Comparison of ENCODE assay signal across 8 mouse cellular contexts in genomic region chr12:80885301-80886288, GRCm38 (mm10). TPM values are rescaled to one million over a fixed set of nuclear protein-coding genes. Genes with fewer than 3 reads are reported as not detected.
DNase-seq lines count a peak whose midpoint lies in the region; ATAC-seq lines count a peak whose summit lies in the region.

No protein-coding gene starts in this region.

- H3K9me3 ChIP-seq in hindbrain, embryonic 12.5 days (replicated peaks), result 0 out of 2 replicates have a peak, but pooled peaks cover 7% of the 10 kb centered on the region
- no peaks in the 10 kb centered on the region for H3K9me3 ChIP-seq in hindbrain, embryonic 16.5 days (ENCODE audit: control insufficient read depth, low read length)
- H3K9me3 ChIP-seq in embryonic facial prominence, embryonic 15.5 days (replicated peaks), result no peaks in the 10 kb centered on the region
- no peaks in the 10 kb centered on the region for H3K9me3 ChIP-seq in limb, embryonic 15.5 days
- no peaks in the 10 kb centered on the region for H3K9me3 ChIP-seq in neural tube, embryonic 15.5 days (replicated peaks)

- H3K27me3 ChIP-seq in hindbrain, embryonic 12.5 days, result no peaks in the 10 kb centered on the region
- no peaks in the 10 kb centered on the region for H3K27me3 ChIP-seq in hindbrain, embryonic 16.5 days (replicated peaks; ENCODE audit: control insufficient read depth, insufficient read depth, low read length)
- no peaks in the 10 kb centered on the region for H3K27me3 ChIP-seq in embryonic facial prominence, embryonic 15.5 days
- no peaks in the 10 kb centered on the region for H3K27me3 ChIP-seq in limb, embryonic 15.5 days
- H3K27me3 ChIP-seq in neural tube, embryonic 15.5 days (replicated peaks), result no peaks in the 10 kb centered on the region

- no peak for ATAC-seq in hindbrain, embryonic 12.5 days (ENCODE audit: low FRiP score)
- no peak for ATAC-seq in hindbrain, embryonic 16.5 days
- ATAC-seq in embryonic facial prominence, embryonic 15.5 days (ENCODE audit: insufficient number of reproducible peaks, low FRiP score, low TSS enrichment, low read depth), result peak; percentile 60; the same call in 1 of the 2 replicates
- ATAC-seq in limb, embryonic 15.5 days (ENCODE audit: insufficient number of reproducible peaks, low FRiP score, low TSS enrichment, low read depth), result 0 out of 2 replicates have a peak, but pooled peaks have one; percentile 24
- ATAC-seq in neural tube, embryonic 15.5 days (ENCODE audit: low FRiP score), result no peak

- H3K4me1 ChIP-seq in hindbrain, embryonic 12.5 days, result peaks cover 4% of the 10 kb centered on the region
- H3K4me1 ChIP-seq in hindbrain, embryonic 16.5 days (ENCODE audit: control insufficient read depth, insufficient read depth, low read depth, low read length), result no peaks in the 10 kb centered on the region
- peaks cover 13% of the 10 kb centered on the region for H3K4me1 ChIP-seq in embryonic facial prominence, embryonic 15.5 days
- H3K4me1 ChIP-seq in limb, embryonic 15.5 days, result peaks cover 16% of the 10 kb centered on the region
- H3K4me1 ChIP-seq in neural tube, embryonic 15.5 days, result no peaks in the 10 kb centered on the region; the same call in 1 of the 2 replicates

- H3K36me3 ChIP-seq in hindbrain, embryonic 12.5 days, result no peaks in the 10 kb centered on the region
- no peaks in the 10 kb centered on the region for H3K36me3 ChIP-seq in hindbrain, embryonic 16.5 days (ENCODE audit: control insufficient read depth, insufficient read depth, low read length)
- H3K36me3 ChIP-seq in embryonic facial prominence, embryonic 15.5 days, result no peaks in the 10 kb centered on the region
- H3K36me3 ChIP-seq in limb, embryonic 15.5 days, result 0 out of 2 replicates have a peak, but pooled peaks cover 3% of the 10 kb centered on the region
- H3K36me3 ChIP-seq in neural tube, embryonic 15.5 days, result no peaks in the 10 kb centered on the region

- H3K9ac ChIP-seq in hindbrain, embryonic 12.5 days, result no peak overlapping the region
- no peak overlapping the region for H3K9ac ChIP-seq in hindbrain, embryonic 16.5 days (ENCODE audit: low read depth, low read length)
- no peak overlapping the region for H3K9ac ChIP-seq in embryonic facial prominence, embryonic 15.5 days
- H3K9ac ChIP-seq in limb, embryonic 15.5 days, result no peak overlapping the region
- no peak overlapping the region for H3K9ac ChIP-seq in neural tube, embryonic 15.5 days (replicated peaks)

- WGBS in hindbrain, embryonic 12.5 days, result 52% methylated on average over 15 of the region's 15 CpGs
- WGBS in hindbrain, embryonic 16.5 days, result 55% methylated on average over 15 of the region's 15 CpGs
- WGBS in embryonic facial prominence, embryonic 15.5 days, result 30% methylated on average over 15 of the region's 15 CpGs
- 29% methylated on average over 15 of the region's 15 CpGs for WGBS in limb, embryonic 15.5 days
- 56% methylated on average over 15 of the region's 15 CpGs for WGBS in neural tube, embryonic 15.5 days

- H3K4me3 ChIP-seq in hindbrain, embryonic 12.5 days, result no peak overlapping the region
- H3K4me3 ChIP-seq in hindbrain, embryonic 16.5 days (ENCODE audit: low read length), result no peak overlapping the region
- H3K4me3 ChIP-seq in embryonic facial prominence, embryonic 15.5 days (replicated peaks), result peak overlapping the region; percentile 18
- peak overlapping the region; percentile 24 for H3K4me3 ChIP-seq in limb, embryonic 15.5 days
- no peak overlapping the region for H3K4me3 ChIP-seq in neural tube, embryonic 15.5 days (replicated peaks)

- peak; percentile 77 for DNase-seq in heart, postnatal 4 days
- DNase-seq in frontal cortex, adult 2 months (ENCODE audit: extremely low spot score in 1 of 2, low spot score in 1 of 2), result no peak
- no peak for DNase-seq in left cerebral cortex, adult 9 months (ENCODE audit: low spot score in 2 of 2)

- peak overlapping the region; percentile 21; the same call in 1 of the 2 replicates for H3K4me2 ChIP-seq in hindbrain, embryonic 12.5 days (replicated peaks)
- H3K4me2 ChIP-seq in hindbrain, embryonic 16.5 days (ENCODE audit: low read length), result no peak overlapping the region
- peak overlapping the region; percentile 36 for H3K4me2 ChIP-seq in embryonic facial prominence, embryonic 15.5 days (replicated peaks)
- peak overlapping the region; percentile 33 for H3K4me2 ChIP-seq in limb, embryonic 15.5 days
- H3K4me2 ChIP-seq in neural tube, embryonic 15.5 days, result peak overlapping the region; percentile 22; the same call in 1 of the 2 replicates

- no peak overlapping the region for H3K27ac ChIP-seq in hindbrain, embryonic 12.5 days
- H3K27ac ChIP-seq in hindbrain, embryonic 16.5 days (ENCODE audit: low read depth, low read length), result no peak overlapping the region
- peak overlapping the region; percentile 48 for H3K27ac ChIP-seq in embryonic facial prominence, embryonic 15.5 days (replicated peaks)
- peak overlapping the region; percentile 57 for H3K27ac ChIP-seq in limb, embryonic 15.5 days
- 0 out of 2 replicates have a peak overlapping the region, but pooled peaks have one; percentile 13 for H3K27ac ChIP-seq in neural tube, embryonic 15.5 days (replicated peaks)

RNA-seq across cellular contexts. Expression of gene Srsf5, which starts 59.7 kb away (rescaled TPM):
- polyA plus RNA-seq in hindbrain, embryonic 12.5 days (2016; fragmentation: Nextera tagmentation; extraction: Ambion mirVana), result 587 and 684 TPM in 2 replicates
- polyA plus RNA-seq in hindbrain, embryonic 16.5 days (2015; fragmentation: Nextera tagmentation; extraction: Ambion mirVana), result 371 and 381 TPM in 2 replicates
- polyA plus RNA-seq in embryonic facial prominence, embryonic 15.5 days (2015; fragmentation: Nextera tagmentation; extraction: Ambion mirVana), result 566 and 588 TPM in 2 replicates
- 100 to 1,000 TPM; 317 to 328 TPM for total RNA-seq in heart, postnatal 4 days (2021)
- polyA plus RNA-seq in limb, embryonic 15.5 days (2015; fragmentation: Nextera tagmentation; extraction: Ambion mirVana), result 566 and 598 TPM in 2 replicates
- polyA plus RNA-seq in neural tube, embryonic 15.5 days (2015; fragmentation: Nextera tagmentation; extraction: Ambion mirVana), result 379 and 417 TPM in 2 replicates
- polyA plus RNA-seq in frontal cortex, adult 2 months (2012; rRNA removed), result 781 and 888 TPM in 2 replicates

Comparison
In these comparisons a context has a peak if more than half of its experiments do, and no peak if none do; other contexts are left out.
1. ATAC-seq: peak in embryonic facial prominence, embryonic 15.5 days (single experiment) and limb, embryonic 15.5 days (single experiment); none in hindbrain, embryonic 12.5 days (single experiment), hindbrain, embryonic 16.5 days (single experiment) and neural tube, embryonic 15.5 days (single experiment).
2. H3K27ac ChIP-seq: peak in embryonic facial prominence, embryonic 15.5 days (single experiment), limb, embryonic 15.5 days (single experiment) and neural tube, embryonic 15.5 days (single experiment); none in hindbrain, embryonic 12.5 days (single experiment) and hindbrain, embryonic 16.5 days (single experiment).
3. H3K4me3 ChIP-seq: peak in embryonic facial prominence, embryonic 15.5 days (single experiment) and limb, embryonic 15.5 days (single experiment); none in hindbrain, embryonic 12.5 days (single experiment), hindbrain, embryonic 16.5 days (single experiment) and neural tube, embryonic 15.5 days (single experiment).